Mouse (Mus musculus) spleen, adult 2 months (tissue): Measurements from ENCODE around the gene Pip4p1.

Experiments used
- CTCF ChIP-seq: fragments of 200-500 bp; IDR thresholded peaks from 2 replicates; pipeline ENCODE4 v1.5.1; 2011; ENCODE audit warnings: mild to moderate bottlenecking, inconsistent platforms; ENCODE audit not compliant: insufficient read depth, insufficient read length, insufficient replicate concordance; ENCODE audit errors: extremely low read depth
- POLR2A ChIP-seq: fragments of 200-500 bp; IDR thresholded peaks from 2 replicates; pipeline ENCODE4 v1.6.1; 2011; ENCODE audit warnings: low read depth, low read length, inconsistent platforms

- no peak for TF ChIP-seq CTCF
- TF ChIP-seq POLR2A: no peak
These were observed 35.2 kb downstream of the Pip4p1 start for GRCm38 (mm10) chr14:50895407-50895806.
